Comparison of ENCODE assay signal across 20 mouse cellular contexts in genomic region chr2:129513546-129514400, GRCm38 (mm10). TPM values are rescaled to one million over a fixed set of nuclear protein-coding genes. Genes with fewer than 3 reads are reported as not detected.
DNase-seq lines count a peak whose midpoint lies in the region; ATAC-seq and TF ChIP-seq lines count a peak whose summit lies in the region.
"Had no signal": no experiment of that assay in that cellular context is flagged by ENCODE, and none has a peak within 500 bp of the region (broad histone marks: within the 10 kb centered on the region; RNA-seq: fewer than 3 reads in every experiment).

No protein-coding gene starts in this region.

- no peak overlapping the region for H3K9ac ChIP-seq in heart, embryonic 13.5 days
- H3K9ac ChIP-seq in liver, adult 2 months (ENCODE audit: low read depth, low read length) = no peak overlapping the region
- no peak overlapping the region for H3K9ac ChIP-seq in hindbrain, embryonic 11.5 days (ENCODE audit: low read depth, low read length)
- H3K9ac ChIP-seq: midbrain, embryonic 15.5 days; neural tube, embryonic 12.5 days had no signal

- TF ChIP-seq CTCF in liver, adult 2 months (IDR thresholded peaks at IDR 0.05; ENCODE audit: low read depth, low read length) = no peak
- no peak for TF ChIP-seq CTCF in bone marrow macrophage, adult 2 months (IDR thresholded peaks at IDR 0.05; ENCODE audit: low read depth, low read length)

- no peaks in the 10 kb centered on the region for H3K9me3 ChIP-seq in heart, embryonic 13.5 days
- H3K9me3 ChIP-seq in hindbrain, embryonic 11.5 days (ENCODE audit: control insufficient read depth, low read length) = no peaks in the 10 kb centered on the region
- H3K9me3 ChIP-seq: midbrain, embryonic 15.5 days; neural tube, embryonic 12.5 days had no signal

- peaks cover 36% of the 10 kb centered on the region for H3K4me1 ChIP-seq in heart, embryonic 13.5 days
- H3K4me1 ChIP-seq in liver, adult 2 months (ENCODE audit: control insufficient read depth, insufficient read depth, low read length) = peaks cover 6% of the 10 kb centered on the region; the same call in 1 of the 2 replicates
- H3K4me1 ChIP-seq in bone marrow macrophage, adult 2 months (ENCODE audit: control insufficient read depth, insufficient read depth, low read length) = peaks cover 40% of the 10 kb centered on the region
- no peaks in the 10 kb centered on the region for H3K4me1 ChIP-seq in hindbrain, embryonic 11.5 days (replicated peaks; ENCODE audit: control insufficient read depth, insufficient read depth, low read length)
- H3K4me1 ChIP-seq: midbrain, embryonic 15.5 days had no signal

- DNase-seq in heart, postnatal 36 days = no peak
- DNase-seq in liver, adult 2 months (ENCODE audit: extremely low read depth, low read depth, low spot score) = peak; percentile 14
- no peak for DNase-seq in liver
- DNase-seq in hindbrain, embryonic 11.5 days (ENCODE audit: low spot score) = no peak
- DNase-seq: adrenal gland, adult 8-10 months; cerebellum, postnatal 10 days; gastrocnemius, postnatal 25 days; lung, postnatal 36 days; retina, postnatal 1 day; spleen, adult 18-20 months; thymus, postnatal 14 days had no signal

- intact Hi-C loops in heart, postnatal 36 days (cut with DNase I) = no loop called here

- no peaks in the 10 kb centered on the region for H3K36me3 ChIP-seq in heart, embryonic 13.5 days
- H3K36me3 ChIP-seq in liver, adult 2 months (ENCODE audit: control insufficient read depth, insufficient read depth, low read length) = no peaks in the 10 kb centered on the region
- H3K36me3 ChIP-seq in hindbrain, embryonic 11.5 days (ENCODE audit: control insufficient read depth, insufficient read depth, low read length) = no peaks in the 10 kb centered on the region
- H3K36me3 ChIP-seq: midbrain, embryonic 15.5 days; neural tube, embryonic 12.5 days had no signal

- H3K27ac ChIP-seq in heart, embryonic 13.5 days (replicated peaks) = peak overlapping the region; percentile 6; the same call in 1 of the 2 replicates
- peak overlapping the region; percentile 84 for H3K27ac ChIP-seq in liver, adult 2 months (replicated peaks; ENCODE audit: insufficient read depth, low read depth, low read length)
- H3K27ac ChIP-seq in bone marrow macrophage, adult 2 months (ENCODE audit: insufficient read depth, low read depth, low read length) = peak overlapping the region; percentile 100
- H3K27ac ChIP-seq in hindbrain, embryonic 11.5 days (ENCODE audit: low read depth, low read length) = no peak overlapping the region
- H3K27ac ChIP-seq: midbrain, embryonic 15.5 days; neural tube, embryonic 12.5 days had no signal

- no peak overlapping the region for H3K4me2 ChIP-seq in heart, embryonic 13.5 days
- H3K4me2 ChIP-seq in hindbrain, embryonic 11.5 days (replicated peaks; ENCODE audit: low read depth, low read length) = no peak overlapping the region
- H3K4me2 ChIP-seq: midbrain, embryonic 15.5 days; neural tube, embryonic 12.5 days had no signal

- H3K4me3 ChIP-seq in heart, embryonic 13.5 days = no peak overlapping the region
- no peak overlapping the region for H3K4me3 ChIP-seq in liver, adult 2 months (ENCODE audit: insufficient read depth, low read depth, low read length)
- H3K4me3 ChIP-seq in bone marrow macrophage, adult 2 months (ENCODE audit: insufficient read depth, low read length) = no peak overlapping the region
- H3K4me3 ChIP-seq in hindbrain, embryonic 11.5 days (ENCODE audit: low read depth, low read length) = no peak overlapping the region
- H3K4me3 ChIP-seq: midbrain, embryonic 15.5 days; neural tube, embryonic 12.5 days had no signal

- 54% methylated on average over 6 of the region's 6 CpGs for WGBS in heart, embryonic 13.5 days
- WGBS in liver, adult 2 months = 70% methylated on average over 6 of the region's 6 CpGs
- WGBS in hindbrain, embryonic 11.5 days = 91% methylated on average over 6 of the region's 6 CpGs

- H3K27me3 ChIP-seq in heart, embryonic 13.5 days (replicated peaks) = no peaks in the 10 kb centered on the region
- no peaks in the 10 kb centered on the region for H3K27me3 ChIP-seq in liver, adult 2 months (ENCODE audit: control insufficient read depth, insufficient read depth, low read length)
- 0 out of 2 replicates have a peak, but pooled peaks cover 2% of the 10 kb centered on the region for H3K27me3 ChIP-seq in hindbrain, embryonic 11.5 days (ENCODE audit: control insufficient read depth, insufficient read depth, low read length)
- H3K27me3 ChIP-seq: midbrain, embryonic 15.5 days; neural tube, embryonic 12.5 days had no signal

- H3K79me2 ChIP-seq in liver, adult 2 months (ENCODE audit: control insufficient read depth, insufficient read depth, low read length) = no peaks in the 10 kb centered on the region

- no peak for ATAC-seq in heart, embryonic 13.5 days (ENCODE audit: extremely low read depth, insufficient number of reproducible peaks, low FRiP score, low TSS enrichment)
- peak; percentile 42; the same call in 1 of the 2 replicates for ATAC-seq in neutrophil, adult 5-6 weeks (ENCODE audit: extremely low read depth, insufficient number of reproducible peaks, low FRiP score, poor library complexity, severe bottlenecking)
- no peak for ATAC-seq in hindbrain, embryonic 11.5 days (ENCODE audit: low FRiP score)
- ATAC-seq in megakaryocyte-erythroid progenitor cell, adult 5-6 weeks (replicated peaks; ENCODE audit: low FRiP score, low TSS enrichment, poor library complexity, severe bottlenecking) = no peak
- ATAC-seq: hindbrain, embryonic 16.5 days; midbrain, embryonic 15.5 days had no signal

- TF ChIP-seq POLR2A in liver, adult 2 months (IDR thresholded peaks at IDR 0.05; ENCODE audit: extremely low read depth, insufficient read depth, low read length) = no peak
- no peak for TF ChIP-seq POLR2A in bone marrow macrophage, adult 2 months (IDR thresholded peaks at IDR 0.05; ENCODE audit: borderline replicate concordance, low read depth, low read length)

RNA-seq across cellular contexts. Expression of gene F830045P16Rik, which starts 22.6 kb away (rescaled TPM):
- polyA plus RNA-seq in heart, embryonic 13.5 days (2015; fragmentation: Nextera tagmentation; extraction: Ambion mirVana) = not detected in 2 replicates
- total RNA-seq in heart, postnatal 36 days (2021) = under 1 TPM; 0.14 to 0.19 TPM
- not detected in 2 replicates for total RNA-seq in liver, adult 2 months (2014; rRNA removed)
- not detected in 2 replicates for polyA plus RNA-seq in liver, adult 2 months (2012; rRNA removed)
- 0.28 and 0.41 TPM in 2 replicates for polyA plus RNA-seq in bone marrow macrophage, adult 2 months (2012; ENCODE audit: insufficient read depth, insufficient read length, missing spikeins)
- total RNA-seq in neutrophil, adult 5-6 weeks (2017) = 0.35 TPM in 1 of 2 replicates, not detected in the other
- not detected in 2 replicates for polyA plus RNA-seq in hindbrain, embryonic 11.5 days (2014; fragmentation: Nextera tagmentation; extraction: Ambion mirVana)
- not detected in 2 replicates for total RNA-seq in megakaryocyte-erythroid progenitor cell, adult 5-6 weeks (2014; fragmentation: Nextera tagmentation)
- 0.52 and 0.65 TPM in 2 replicates for total RNA-seq in megakaryocyte-erythroid progenitor cell, adult 5-6 weeks (2017)
- total RNA-seq: adrenal gland, adult 8-10 months; gastrocnemius, postnatal 25 days had no signal
- polyA plus RNA-seq: heart, embryonic 16.5 days; hindbrain, embryonic 16.5 days; kidney, postnatal 0 days; midbrain, embryonic 15.5 days; neural tube, embryonic 12.5 days had no signal
